Mouse (Mus musculus) lung, postnatal 0 days (tissue): ENCODE measurements at regions not wholly inside any gene's neighbourhood (a gene's known extent, or its start where the extent isn't known, plus 50 kb on each side); places are given as distances from the start of the nearest gene placed in this dataset.

Source experiments
- CTCF ChIP-seq: IDR thresholded peaks from 2 replicates; pipeline ENCODE4 v1.5.1; 2016; ENCODE audit warnings: antibody characterized with exemption, mild to moderate bottlenecking
- EP300 ChIP-seq: IDR thresholded peaks from 2 replicates; pipeline ENCODE4 v1.6.1; 2016; ENCODE audit warnings: antibody characterized with exemption, mild to moderate bottlenecking, control low read depth

GRCm38 (mm10) chr10:120551851-120552281 is 75.6 kb upstream of the Hmga2 start:
- TF ChIP-seq CTCF: no peak
- no peak for TF ChIP-seq EP300
